Mouse (Mus musculus) cerebellum, postnatal 25 days (tissue): ENCODE results near the gene Cabcoco1.

ENCODE experiments used
- DNase-seq, 2 experiments: peaks; one replicate each; pipeline ENCODE4 v3.0.0; 2021; ENCODE audit warnings: mixed read lengths in 2 of 2

Cabcoco1 gene

GRCm38 (mm10) chr10:68506242-68506641 lies 35.5 kb downstream of the Cabcoco1 start:
- DNase-seq: no peak

- no peak for DNase-seq
Observed at GRCm38 (mm10) chr10:68504586-68505152, 37.0 kb downstream of the Cabcoco1 start.

DNA sequence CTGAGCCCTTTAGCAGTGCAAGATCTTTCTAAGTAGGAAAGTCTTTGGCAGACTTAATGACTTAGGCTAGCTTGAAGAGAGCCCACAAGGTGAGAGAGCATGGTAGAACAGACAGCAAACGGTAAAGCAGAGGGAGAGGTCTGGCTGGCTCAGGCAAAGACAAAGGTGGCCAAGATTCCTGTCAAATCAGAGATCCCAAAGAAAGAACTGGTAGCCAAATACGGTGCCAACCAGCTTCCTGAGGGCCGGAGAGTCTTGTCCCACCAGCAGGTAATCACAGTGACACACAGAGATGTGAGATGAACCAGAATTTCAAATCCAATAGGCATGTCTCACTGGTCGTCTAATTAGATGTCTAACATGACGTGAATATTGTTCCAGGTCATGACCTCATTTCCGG lies 40.6 kb downstream of the Cabcoco1 start:
- DNase-seq: no peak

GRCm38 (mm10) chr10:68495246-68495645 lies 46.5 kb downstream of the Cabcoco1 start:
- DNase-seq: no peak

DNA sequence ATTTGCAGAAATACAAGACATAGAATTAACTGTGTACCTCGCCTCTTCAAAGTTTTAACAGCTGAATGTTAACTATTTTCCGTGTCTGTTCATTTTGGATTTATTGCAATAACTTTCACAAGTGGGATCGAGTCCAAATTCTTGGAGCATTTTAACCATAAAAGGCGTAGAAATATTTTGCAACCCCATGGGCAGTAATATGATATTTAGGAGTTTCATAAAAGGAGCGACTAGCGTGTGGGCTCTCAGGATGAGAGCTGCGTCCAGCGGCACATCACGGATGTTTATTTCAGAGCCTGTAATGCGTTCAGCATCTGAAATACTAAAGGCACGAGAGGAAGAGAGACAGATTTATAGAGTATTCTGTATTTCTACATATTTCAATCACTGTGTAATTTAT lies 50.1 kb downstream of the Cabcoco1 start:
- no peak for DNase-seq

GRCm38 (mm10) chr10:68490781-68491180 lies 50.9 kb downstream of the Cabcoco1 start:
- DNase-seq: no peak

- no peak for DNase-seq
Observed at GRCm38 (mm10) chr10:68472799-68473198, 68.9 kb downstream of the Cabcoco1 start.

GRCm38 (mm10) chr10:68465737-68466327 lies 75.9 kb downstream of the Cabcoco1 start:
- no peak for DNase-seq

DNA sequence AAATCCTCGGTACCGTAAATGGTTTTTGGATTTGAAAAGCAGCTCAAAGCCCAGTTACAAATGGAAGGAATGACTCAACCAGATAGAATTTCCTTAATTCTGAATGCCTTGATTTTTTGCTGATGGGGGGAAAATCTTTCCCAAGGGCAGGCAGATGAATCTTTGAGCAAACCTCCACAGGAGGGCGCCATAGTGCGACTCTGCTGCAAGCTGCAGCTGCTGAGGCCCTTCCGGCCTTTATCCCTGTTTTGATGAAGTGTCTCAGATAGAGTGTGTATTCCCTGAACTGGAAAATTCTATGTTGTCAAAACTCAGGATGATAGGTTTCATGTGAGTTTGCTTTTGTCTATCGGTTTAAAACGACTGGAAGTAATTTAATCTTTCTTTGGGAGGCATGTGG lies 76.8 kb downstream of the Cabcoco1 start:
- DNase-seq: peak; percentile 53 to 78

DNA sequence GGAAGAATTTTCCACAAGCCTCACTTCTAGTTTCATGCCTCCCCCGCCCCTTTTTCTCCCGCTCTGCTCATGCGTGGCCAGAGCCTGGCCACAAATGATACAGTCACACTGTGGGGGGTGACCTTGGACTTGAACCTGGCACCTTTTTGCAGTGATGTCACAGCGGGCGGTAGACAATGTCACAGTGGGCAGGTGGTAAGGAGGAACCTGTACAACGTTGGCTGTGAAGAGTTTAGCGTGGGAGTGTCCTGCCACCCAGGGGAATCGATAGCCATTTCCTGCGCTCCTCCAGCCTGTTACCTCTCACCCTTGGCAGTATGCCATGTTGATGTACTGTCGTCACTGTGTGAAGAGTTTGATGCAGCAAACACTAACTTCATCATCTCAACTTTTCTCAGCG lies 81.9 kb downstream of the Cabcoco1 start:
- DNase-seq: no peak

- DNase-seq: no peak
Observed at GRCm38 (mm10) chr10:68457019-68457418, 84.7 kb downstream of the Cabcoco1 start.

DNA sequence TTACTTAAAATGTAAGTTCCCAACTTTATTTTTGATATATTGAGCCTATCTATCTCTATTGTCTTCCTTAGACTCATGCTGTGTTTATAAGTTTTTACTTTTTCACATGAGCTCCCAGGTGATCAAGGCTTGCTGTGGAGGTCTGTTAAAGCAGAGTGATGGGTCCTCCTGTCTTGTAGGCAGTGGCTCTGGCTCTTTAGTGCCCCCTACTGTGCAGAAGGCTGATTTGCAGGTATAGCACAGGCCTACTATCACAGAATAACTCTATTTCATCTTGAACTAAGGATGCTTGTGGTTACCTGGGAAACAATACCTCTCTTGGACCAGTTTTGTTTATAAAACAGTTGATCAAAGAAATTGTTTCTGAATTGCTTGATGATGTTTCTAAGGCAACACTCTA lies 87.2 kb downstream of the Cabcoco1 start:
- no peak for DNase-seq

- no peak for DNase-seq
Observed at GRCm38 (mm10) chr10:68446797-68447125, 94.9 kb downstream of the Cabcoco1 start.

GRCm38 (mm10) chr10:68445876-68446796 lies 95.6 kb downstream of the Cabcoco1 start:
- DNase-seq: no peak

DNA sequence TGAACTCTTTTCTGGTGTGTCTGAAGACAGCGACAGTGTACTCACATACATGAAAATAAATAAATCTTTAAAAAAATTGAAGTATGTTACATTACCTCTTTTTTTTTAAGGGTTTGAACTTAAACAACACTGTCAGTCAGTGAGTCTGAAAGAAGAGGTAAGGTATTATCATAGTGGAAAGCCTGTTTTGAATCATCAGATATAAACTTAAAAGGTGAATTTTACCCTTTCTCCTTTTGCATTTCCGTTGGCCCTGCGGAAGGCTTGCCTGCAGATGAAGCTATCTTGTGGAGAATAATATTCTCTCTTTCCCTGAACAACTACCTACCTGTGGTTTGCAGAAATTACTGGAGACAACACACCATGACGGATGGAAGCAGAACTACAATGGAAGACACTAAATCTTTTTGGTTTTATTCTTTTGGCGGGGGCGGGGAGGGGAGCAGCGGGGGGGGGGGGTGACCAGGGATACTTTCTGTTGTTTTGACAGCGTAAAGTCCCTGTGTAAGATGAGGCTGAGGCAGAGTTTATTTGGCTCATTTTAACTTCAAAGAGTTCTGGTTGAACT lies 96.4 kb downstream of the Cabcoco1 start:
- DNase-seq: no peak

DNA sequence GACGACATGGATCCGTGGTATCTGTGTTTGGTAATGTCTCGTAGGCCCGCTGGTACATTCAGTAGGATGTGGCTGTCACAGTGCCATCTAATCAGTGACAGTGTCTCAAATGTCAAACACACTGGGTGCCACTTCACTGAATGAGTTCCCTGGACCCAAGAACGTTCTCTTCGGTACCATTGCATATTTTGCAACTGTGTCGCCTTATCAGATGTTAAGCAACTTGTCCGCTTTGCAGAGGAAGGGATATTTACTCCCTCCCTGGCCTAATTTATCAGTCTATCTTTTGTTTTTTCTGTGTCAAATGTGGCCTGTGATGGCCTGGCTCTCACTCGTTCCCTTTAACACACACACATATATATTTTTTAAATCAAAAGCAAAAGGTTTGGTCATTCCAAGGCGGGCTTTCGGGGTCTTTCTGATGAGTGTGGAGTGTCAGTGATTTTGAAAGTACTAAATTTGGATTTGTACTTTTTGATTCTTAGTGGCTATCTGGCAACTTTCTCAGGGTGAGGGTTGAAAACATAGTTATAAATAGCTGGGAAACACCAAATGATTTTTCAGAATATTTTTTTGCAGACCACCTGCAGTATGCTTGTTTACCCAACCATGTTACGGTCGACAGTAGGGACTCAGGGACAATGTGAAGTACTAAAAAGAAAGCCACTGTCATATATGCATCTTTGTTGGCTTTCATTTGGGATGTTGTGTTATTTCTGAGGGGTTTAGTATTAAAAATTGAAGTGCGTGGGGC lies 97.2 kb downstream of the Cabcoco1 start:
- no peak for DNase-seq

DNA sequence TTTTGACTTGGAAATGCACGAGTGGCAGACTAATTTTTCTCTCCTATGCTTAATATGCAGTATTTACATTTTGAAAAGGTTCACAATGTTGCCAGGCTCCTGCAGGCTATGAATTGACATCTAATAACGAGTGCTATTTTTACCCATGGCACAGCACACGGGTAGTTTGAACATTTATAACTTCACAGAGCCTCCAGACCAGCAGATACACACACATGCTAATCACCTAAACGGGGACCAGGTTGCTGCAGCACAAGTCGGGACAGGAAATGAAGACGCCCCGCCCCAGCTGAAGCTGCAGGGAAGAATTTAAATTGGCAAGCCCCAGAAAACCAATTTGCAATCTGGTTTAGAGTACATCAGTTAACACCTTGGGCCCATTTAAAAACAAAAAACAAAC lies 98.6 kb downstream of the Cabcoco1 start:
- no peak for DNase-seq

DNA sequence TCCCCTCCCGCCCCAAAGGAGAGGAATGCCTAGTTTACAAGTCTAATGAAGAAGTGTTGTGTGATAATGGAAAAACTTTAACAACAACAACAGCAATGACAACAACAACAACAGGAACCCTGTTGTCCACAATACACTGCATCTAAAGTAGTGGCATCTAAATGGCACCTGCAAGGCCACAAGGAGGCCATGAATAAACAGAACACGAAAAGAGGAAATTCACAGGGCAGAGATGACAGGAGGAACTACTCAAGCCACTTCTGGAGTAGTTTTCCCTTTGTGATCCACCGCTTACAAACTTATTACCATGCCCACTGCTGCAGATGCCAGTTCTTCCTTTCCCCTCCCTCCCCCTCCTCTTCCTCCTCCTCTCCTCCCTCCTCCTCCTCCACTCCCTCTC lies 99.0 kb downstream of the Cabcoco1 start:
- DNase-seq: no peak

- no peak for DNase-seq
Observed at GRCm38 (mm10) chr10:68441931-68442662, 99.6 kb downstream of the Cabcoco1 start.

- DNase-seq: no peak
Observed at GRCm38 (mm10) chr10:68440515-68440914, 101.2 kb downstream of the Cabcoco1 start.

- no peak for DNase-seq
Observed at GRCm38 (mm10) chr10:68435754-68436153, 105.9 kb downstream of the Cabcoco1 start.

GRCm38 (mm10) chr10:68435001-68435560 lies 106.6 kb downstream of the Cabcoco1 start:
- no peak for DNase-seq
